Mouse (Mus musculus) right cerebral cortex, postnatal 10 days (tissue): ENCODE measurements at regions not wholly inside any gene's neighbourhood (a gene's known extent, or its start where the extent isn't known, plus 50 kb on each side); places are given as distances from the start of the nearest gene placed in this dataset.

Source experiments
- DNase-seq, 2 experiments: peaks; one replicate each; pipeline ENCODE4 v3.0.0; 2021; ENCODE audit warnings: low spot score in 2 of 2

DNA sequence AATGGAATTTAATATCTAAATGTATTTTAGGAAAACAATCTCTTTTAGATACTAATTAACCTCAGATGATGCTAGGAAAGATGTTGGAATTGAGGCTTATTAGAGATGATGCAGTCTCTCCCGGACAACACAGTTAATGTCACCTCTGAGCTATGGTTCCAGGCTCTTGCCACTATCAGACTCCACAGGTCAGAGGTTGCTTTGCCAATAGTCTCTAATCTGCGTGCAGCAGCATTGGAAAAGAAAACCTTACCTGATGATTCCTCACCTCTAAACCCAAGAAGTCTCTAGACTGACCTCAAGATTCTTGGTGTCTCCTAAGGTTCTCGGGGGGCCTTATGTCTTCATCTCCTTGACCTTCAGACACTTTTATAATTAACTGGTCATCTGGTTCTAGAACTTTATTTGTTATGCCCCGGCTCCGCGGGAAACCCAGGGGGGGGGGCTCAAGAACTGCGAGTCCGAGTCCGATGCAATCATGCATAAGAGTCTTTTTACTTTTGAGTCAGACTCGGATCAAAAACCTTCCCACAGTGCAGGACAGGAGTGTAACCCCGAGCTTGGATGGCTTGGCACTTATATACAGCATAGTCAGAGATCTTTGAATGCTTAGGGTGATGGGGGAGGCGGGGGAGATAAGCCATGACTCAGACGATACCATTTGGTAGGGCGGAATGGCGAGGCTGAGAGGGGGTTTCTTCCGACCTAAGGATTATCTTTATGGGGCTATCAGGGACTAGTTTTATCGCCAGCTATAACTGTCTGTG lies 626.9 kb downstream of the Zfp706 start:
- no peak for DNase-seq

DNA sequence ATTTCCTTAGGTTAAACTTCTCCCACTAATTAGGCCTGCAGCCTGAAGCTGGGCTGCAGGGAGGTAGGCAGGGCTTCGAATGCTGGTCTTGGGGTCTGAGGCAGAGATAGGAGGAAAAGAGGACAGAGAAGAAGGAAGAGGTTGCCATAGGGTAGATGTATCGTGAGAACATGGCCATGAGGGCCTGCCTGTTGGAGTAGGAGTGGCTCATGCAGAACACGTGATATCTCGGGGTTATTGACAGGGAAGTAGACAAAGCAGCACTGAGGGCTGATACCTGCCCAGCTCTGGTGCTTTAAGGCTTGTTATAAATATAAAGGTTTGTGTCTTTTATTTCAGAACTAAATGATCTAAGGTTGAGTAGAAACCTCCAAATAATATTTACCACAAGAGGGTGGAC lies 628.9 kb downstream of the Zfp706 start:
- no peak for DNase-seq

DNA sequence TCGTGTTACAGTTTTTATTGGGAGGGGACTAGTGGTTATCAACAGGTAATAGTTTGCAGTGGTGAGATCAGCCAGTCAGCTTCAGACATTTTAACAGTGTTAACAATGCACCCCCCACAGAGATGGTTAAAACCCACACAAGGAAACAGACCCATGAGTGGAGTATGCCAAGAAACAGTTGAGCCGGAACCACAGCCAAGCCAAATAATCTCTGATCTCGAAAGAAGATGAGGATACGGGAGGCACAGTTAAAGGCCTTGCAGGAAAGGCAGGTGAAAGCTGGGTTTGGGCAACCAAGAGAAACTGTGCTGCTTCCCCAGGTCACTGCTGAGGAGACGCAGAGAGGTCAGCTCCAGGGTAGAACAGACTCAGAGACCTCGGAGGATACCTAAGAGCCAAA lies 631.0 kb downstream of the Zfp706 start:
- no peak for DNase-seq

DNA sequence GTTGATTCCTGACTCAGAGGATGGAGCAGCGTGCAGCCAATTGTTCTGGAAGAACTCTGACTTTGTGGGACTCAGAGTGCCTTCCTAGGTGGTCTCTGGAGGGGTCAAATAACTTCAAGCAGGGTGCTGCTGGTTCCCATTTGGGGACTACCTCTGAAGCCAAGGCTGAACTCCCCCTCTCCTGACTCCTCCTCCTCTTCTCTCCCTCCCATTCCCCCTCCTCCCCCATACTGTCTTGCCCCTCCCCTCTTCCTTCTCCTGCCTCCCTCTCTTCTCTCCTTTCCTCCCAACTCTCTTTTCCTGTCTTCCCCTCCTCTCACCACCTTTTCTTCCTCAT lies 632.1 kb downstream of the Zfp706 start:
- DNase-seq, result peak in 1 of 2 experiments; percentile 54

DNA sequence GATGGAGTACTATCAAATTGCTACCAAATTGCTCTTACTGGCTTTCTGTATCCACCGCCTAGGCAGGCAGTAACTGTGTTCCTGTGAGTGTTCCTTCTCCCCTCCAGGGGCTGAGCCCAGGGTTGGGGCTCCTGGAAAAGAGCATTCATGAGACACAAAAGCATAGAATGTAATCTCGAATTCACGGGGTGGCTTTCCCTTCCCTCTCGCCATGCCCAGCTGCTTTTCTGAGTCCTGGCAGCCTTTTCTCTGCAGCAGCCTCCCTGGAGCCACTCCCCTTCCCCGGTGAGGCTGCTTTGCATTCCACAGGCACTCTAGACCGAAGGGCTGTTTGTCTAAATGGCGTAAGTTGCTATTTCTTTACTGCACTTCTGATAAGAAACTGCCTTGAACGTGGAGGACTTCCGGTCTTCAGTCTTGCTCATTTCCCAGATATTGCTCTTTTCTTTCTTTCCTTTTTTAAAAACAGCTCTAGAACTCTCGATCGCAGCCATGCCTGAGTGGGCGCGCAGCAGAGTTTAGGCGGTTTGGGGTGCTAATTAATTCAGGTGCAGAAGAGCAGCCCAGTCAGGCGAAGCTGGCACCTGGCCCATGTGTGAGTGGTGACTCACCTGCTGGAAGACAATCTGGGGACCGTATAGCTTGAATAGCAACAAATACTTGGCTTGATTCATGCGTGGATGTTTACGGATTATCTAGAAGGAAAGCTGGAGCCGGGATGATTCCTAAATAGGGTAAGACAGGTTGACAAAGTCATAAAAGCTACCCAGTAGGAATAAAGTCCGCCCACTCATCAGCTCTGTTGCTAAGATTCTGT lies 632.6 kb downstream of the Zfp706 start:
- peak; percentile 76 to 82 for DNase-seq

DNA sequence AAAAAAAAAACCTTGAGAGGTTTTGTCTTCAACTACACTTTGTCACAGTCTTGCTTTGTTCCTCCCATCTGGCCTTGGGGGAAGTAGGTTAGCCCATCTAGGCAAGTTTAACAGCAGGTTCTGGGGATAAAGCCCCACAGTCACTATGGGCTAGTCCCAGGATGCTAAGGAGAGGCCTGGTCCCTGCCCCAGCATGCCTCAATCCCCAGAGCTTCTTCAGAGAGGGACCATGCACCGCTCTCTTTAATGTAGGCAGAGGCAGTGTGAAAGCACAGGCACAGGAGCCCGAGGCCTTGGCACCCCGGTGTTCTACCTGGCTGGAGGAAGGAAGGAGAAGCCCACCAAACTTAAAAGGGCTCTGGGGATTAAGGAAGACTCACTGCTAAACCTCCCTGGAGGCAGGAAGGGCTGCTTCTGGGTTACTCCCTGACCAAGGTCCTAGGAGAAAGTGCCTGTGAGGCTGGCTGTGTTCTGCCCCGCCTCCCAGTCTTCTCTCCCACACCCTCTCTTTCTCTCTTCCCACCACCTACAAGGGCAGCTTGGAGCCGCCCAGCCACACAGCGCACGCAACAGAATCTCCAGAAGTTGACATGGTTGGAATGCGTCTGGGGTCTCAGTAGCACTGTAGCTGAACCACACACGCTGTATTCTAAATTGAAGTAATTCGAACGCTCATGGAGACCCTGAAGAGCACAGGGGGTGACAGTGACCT lies 633.5 kb downstream of the Zfp706 start:
- no peak for DNase-seq

DNA sequence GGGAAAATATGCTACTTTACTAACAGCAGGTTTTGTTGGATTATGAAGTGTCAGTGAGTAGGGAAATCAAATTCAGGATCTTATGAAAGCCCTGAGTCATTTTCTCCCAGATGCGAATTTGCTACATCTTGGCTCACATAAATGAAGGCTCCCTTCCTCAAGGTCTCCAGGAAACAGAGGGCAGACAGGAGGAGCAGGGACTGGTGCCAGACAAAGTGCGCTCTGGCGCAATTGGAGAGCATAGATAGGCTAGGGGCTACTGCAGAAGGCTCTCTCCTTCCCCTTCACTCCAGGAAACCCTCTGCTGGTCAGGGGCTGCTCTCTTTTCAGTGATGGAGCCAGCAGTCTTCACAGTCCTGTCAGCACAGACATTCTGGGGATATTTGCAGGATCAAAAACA lies 634.1 kb downstream of the Zfp706 start:
- DNase-seq, result no peak

DNA sequence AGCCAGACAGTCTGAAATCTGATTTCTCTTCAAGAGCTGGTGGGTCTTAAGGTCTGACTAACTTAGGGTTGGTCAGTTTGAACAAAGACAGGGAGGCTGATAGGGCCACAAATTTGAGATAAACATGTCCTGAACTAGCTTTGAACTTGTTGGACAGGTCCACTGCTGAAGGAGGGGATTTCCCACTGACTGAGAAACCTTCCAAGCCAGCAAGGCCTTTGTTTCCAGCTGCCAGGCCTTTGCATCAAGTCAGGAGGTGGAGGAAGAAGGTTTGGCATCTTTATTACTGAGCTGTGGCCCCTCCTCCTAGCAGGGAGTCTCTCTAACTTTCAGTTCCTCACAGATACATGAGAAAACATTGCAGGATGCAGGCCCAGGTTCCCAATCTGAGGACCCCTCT lies 636.2 kb downstream of the Zfp706 start:
- DNase-seq, result no peak

DNA sequence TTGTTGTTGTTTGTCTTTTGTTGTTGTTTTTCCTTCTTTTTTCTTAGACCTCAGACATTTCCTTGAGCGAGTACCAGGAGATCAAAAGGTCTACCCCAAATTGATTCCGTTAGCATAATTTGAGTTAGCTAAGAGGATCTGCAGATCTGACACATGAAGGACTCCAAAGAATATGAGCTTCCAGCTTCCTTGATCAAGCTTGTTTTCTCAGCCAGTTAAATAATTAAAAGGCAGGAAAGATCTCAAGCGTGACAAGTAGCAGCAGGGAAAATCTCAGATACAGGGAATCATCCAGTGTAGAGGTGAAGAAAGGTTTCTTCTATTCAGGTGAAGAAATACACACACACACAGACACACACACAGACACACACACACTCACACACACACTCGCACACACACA lies 636.7 kb downstream of the Zfp706 start:
- no peak for DNase-seq

DNA sequence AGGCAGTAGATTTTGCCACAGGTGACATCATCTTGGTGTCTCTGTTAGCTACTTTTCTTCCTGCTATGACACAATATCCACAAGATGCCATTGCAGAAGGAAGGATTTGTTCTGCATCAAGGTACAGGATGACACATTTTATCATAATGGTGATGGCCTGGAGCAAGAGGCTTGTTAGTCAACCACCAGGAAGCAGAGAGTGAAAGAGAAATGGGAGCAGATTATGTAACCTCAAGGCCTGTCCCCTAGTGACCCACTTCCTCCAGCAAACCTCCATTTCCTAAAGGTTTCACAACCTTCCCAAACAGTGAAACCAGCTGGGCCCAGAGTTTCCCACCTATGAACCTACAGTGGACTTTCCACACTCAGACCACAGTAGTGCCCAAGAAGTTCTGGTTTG lies 640.3 kb downstream of the Zfp706 start:
- DNase-seq, result no peak

DNA sequence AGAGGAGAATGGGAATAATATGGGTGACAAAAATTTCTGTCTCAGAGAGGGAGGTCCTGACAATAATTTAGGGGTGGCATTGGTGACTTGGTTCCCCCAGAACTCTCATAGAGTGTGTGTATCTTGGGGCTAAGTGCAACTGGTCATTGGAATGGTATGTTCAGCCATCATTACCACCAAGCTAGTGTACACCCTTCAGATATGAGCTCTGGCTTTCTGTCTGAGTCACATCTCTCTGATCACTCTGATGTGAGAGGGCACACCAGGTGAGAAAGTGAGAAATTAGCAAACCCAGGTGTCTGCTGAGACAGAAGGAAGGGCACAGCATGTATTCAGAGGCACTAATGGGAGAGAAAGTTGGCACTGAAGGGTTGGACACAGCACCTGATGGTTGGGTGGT lies 642.8 kb downstream of the Zfp706 start:
- peak in 1 of 2 experiments; percentile 5 for DNase-seq

DNA sequence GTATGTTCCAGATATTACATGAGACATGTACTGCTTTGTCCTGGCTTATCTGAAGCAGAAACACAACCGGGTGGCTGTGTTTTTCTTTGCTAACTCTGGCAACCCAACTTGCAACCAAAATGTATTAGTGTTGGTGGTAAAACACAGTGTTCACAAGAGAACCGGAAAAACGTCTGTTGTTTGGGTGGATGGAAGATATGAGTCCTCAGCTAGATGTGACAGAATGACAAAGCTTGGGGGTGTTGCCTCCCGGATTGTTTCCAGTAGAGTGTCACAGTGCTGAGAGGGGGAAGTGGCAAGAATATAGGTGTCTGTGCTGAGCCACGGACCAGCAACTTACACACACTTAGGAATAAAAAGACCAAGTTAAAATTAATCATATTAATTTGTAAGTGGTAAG lies 643.5 kb downstream of the Zfp706 start:
- peak in 1 of 2 experiments; percentile 4 for DNase-seq

DNA sequence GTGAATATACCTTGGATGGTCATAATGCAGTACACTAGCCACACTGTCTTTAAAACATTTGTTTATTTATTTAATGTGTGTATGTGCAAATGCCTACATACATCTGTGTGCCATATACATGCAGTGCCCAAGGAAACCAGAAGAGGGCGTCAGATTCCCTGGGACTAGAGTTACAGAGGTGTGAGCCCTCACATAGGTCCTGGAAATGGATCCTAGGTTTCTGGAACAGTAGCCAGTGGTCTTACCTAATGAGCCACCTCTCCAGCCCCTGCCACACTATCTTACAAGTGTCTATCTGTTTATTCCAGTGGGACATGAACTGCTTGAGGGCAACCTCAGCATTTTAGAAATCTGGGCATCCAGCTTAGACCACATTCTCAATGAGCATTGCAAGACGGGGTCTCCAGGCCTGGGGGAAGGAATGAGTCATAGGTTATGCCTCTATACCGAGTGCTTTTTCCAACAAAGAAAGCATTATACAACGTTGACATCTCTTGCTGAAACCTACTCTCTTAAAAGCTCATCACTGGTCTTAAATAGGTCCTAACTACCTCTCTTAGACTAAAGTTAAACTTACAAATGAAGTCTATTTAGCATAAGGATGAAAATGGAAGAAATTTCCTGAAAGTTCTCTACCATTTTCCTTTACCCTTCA lies 644.5 kb downstream of the Zfp706 start:
- peak in 1 of 2 experiments; percentile 11 for DNase-seq

DNA sequence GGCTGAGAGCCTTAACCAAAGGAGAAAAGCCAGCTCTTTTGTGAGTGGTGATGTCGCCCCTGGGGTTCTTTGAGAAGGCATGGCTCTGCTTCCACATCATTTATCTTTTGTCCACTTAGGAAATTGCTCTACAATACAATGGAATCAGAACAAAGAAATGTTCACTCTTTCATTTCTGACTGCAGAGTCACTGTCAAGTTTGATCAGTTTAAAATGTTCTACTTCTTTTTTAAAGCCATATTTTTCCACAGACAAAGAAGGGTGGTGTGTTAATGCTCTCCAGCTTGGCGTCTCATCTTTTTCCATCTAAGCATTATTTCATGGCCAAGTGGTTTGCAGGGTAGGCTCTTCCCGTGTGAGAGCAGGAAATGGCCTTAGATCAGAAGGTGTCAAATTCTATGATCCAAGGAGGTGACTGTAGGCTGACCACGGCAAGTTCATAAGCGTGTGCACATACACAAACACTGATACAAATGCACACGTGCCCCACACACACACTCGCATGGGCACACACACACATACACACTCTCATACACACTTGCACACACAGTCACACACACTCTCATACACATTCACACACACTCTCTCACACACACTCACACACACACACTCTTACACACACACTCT lies 645.9 kb downstream of the Zfp706 start:
- no peak for DNase-seq

DNA sequence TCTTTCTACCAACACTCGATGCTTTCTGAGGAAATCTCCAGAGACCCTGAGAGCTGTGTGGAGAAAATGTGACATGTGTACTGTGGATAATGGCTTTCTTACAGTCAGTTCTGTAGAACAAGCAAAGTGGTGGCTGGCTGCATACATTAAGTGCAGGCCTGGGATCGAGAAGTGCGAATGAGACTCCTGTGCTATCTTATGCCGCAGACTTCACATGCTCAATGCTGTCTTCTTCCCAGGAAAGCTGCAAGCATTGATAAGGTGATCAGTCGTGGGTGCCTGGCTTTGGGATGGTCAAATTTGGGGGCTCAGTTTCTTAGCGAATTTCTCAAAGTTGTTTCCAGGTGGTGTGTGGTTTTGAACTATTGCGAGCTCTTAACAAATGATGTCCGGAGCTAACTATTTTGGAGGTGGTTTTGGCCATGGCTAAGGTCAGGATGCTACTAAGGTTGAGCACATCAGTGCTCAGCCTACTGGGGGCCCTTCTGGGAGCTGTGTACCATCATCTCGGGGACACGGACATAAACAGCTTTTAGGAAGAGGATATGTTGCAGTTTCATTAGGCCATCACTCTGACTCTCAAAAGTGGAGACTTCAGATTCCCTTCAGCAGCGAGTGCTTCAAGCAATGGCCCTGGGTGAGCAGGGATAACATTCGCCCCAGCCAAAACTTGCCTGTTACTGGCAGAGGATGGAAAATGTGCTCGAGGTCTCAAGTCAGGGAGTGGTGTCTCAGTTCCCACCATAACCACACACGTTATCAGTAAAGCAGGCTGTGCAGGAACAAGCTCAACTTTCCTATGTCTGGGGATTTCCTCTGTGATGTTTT lies 646.7 kb downstream of the Zfp706 start:
- peak in 1 of 2 experiments; percentile 13 for DNase-seq

DNA sequence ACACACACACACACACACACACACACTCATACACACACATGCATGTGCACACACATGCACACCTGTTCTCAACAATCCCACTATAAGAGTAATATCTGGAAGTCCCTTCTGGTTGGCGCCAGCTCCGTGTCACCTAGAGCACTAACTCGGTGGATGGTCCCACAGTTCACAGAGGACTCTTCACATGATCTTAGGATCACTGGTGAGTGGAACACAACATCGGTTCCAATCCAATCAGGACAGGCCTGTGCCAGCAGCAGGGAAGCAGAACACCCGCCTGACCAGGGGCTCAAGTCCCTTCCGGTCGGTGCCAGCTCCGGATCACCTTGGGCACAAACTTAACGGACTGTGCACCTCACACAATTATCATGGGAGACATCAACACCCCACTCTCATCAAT lies 651.7 kb downstream of the Zfp706 start:
- DNase-seq, result peak; percentile 5 to 10

DNA sequence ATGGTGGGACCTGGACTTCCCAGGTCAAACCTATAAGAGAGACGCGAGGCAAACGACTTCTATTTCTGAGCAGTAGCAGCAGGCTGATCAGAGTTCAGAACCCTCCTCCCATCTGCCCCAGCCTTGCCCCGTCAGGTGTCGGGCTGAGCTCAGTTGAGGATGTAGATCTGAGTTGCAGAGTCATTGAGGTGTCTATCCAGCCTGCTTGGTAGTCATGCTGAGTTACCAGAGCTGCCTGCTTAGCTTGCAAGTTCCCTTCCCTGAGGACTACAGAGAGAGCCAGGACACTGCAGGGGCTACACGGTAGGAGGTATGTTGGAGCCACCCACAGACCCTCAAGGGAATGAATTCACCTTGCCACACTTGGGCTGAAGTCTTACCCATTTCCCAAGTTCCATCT lies 653.0 kb downstream of the Zfp706 start:
- DNase-seq, result peak; percentile 9 to 10

DNA sequence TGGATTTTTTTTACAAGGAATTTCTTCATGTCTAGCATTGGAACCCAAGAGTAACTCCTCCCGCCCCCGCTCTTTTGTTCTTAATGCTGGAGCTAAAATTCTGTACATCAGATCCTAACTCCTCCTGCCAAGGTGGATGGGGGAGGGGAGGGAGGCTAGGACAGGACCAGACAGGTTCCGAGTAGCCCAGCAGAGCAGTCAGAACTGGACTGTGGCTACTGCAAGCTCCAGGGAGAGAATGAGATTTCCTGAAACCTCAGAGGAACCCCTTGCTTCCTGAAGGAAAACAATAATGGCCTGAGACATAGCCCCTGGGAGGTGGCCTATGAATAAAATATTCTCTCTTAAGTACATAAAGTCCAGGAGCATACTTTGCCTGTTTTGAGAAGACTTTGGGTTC lies 653.8 kb downstream of the Zfp706 start:
- peak; percentile 12 for DNase-seq

DNA sequence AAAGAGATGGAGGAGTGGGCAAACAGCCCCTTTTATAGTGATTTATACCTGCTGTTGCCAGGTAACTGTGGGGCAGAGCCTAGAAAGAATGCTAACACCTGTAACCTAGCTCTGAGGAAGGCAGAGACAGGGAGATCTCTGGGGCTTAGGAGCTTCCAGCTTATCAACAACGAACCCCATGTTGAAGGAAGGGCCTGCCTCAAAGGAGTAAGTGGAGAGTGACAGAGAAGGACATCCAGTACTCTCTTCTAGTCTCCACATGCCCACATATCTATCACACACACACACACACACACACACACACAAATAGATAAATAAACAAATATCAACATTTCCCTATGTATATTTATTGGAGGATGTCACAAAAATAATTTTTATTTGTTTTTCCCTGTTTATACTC lies 654.6 kb downstream of the Zfp706 start:
- DNase-seq, result peak in 1 of 2 experiments; percentile 5

DNA sequence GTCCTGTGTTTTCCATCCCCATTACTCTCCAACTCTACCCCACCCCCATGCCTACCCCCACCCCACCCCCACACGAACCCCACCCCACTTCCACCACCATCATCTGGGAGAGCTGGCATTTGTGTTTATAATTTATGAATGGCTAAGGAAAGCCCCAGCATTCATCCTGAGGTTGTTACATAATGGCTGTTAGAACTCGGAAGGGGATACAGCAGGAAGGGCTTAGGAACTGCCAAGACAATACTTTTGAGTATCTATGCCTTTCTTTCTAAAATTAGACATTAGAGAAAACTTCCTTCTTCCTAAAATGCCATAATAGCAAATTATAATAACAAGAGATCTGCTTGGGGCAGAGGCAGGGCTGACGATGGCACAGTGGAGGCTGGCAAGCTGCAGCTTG lies 655.9 kb downstream of the Zfp706 start:
- DNase-seq, result peak; percentile 2 to 6

DNA sequence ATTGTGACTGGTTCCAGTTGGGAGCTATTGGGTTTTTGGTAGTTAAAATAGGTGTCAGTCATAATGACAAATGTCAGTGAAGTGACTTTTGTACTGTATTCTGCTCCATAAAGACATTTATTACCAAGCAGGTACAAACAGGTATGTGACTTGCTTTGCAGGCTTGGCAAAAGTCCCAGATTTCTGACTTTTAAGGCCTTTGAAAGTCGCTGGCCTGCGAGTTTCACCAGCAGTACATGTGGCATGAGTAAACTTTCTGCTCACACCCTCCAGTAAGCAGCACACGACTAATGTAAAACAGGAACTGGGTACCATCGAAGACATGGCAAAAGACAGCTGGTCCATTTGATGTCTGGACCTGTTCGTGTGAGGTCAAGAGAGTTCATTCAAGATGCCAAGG lies 659.2 kb downstream of the Zfp706 start:
- no peak for DNase-seq
